Mouse (Mus musculus): ENCODE results near the gene Tmem211. TPM values are rescaled to one million over a fixed set of nuclear protein-coding genes. Genes with fewer than 3 reads are reported as not detected.

The Tmem211 gene
- polyA plus RNA-seq (2015; fragmentation: Nextera tagmentation; extraction: Ambion mirVana), result not detected in 2 replicates

DNA sequence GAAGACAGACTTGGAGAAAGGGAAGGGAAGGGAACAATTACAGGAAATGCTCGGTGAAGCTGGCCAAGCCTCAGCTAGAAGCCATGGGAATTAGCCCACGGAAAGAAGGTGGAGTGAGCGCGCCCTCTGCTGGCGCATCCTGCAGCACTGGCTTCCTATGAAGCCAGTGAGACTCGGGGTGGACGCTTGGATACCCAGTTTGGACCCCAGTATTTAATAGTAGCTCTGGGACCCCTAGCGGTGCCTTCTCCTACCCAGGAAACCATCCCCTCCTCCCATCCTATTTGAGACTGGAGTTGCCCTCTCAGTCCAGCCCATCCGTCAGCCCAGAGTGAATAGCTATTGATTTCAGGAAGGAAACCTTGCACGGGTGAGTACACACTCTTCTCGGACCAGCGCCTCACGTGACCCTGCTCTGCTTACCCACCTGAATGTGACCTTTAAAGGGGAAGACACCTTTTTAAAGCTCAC is at the start of gene Tmem211:
Tmem211 (plus strand) TSS at position 278 of the 471 bp plus-strand sequence.
- H3K9ac ChIP-seq (replicated peaks), result peak within 1 kb of the TSS; percentile 40; the same call in 1 of the 2 replicates
- no peaks in the 10 kb centered on the region for H3K27me3 ChIP-seq
- H3K4me1 ChIP-seq, result peaks cover 18% of the 10 kb centered on the region
- H3K9me3 ChIP-seq, result 0 out of 2 replicates have a peak, but pooled peaks cover under 1% of the 10 kb centered on the region
- H3K4me3 ChIP-seq, result peak within 1 kb of the TSS; percentile 22
- 0% methylated on average over 13 of the region's 13 CpGs for WGBS
- peak; percentile 71 for ATAC-seq (replicated peaks)
- H3K36me3 ChIP-seq, result no peaks in the 10 kb centered on the region
- H3K27ac ChIP-seq (replicated peaks), result 0 out of 2 replicates have a peak within 1 kb of the TSS, but pooled peaks have one; percentile 8
- peak within 1 kb of the TSS; percentile 44 for H3K4me2 ChIP-seq (replicated peaks)

DNA sequence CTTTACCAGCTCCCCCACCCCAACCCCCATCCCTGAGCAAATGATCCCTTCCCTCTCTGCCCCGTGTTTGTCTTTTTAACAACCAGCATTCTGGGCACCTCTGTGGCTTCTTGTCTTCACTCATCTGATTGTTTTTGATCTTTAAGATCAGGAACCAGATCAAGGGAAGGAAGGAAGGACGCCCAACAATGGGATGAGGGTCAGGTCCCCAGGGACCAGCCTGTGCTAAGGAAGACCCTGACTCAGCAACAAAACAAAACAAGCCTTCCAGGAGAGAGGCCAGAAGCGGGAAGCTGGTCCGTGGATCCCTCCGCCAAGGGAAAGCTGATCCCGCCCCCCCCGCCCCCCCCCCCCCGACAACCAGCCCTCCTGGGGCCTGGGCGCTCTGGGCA is 47.3 kb upstream of the Tmem211 start:
- Histone ChIP-seq H3K27ac (replicated peaks) (no peak overlapping the region), H3K9ac (replicated peaks) (peak overlapping the region; percentile 11; the same call in 1 of the 2 replicates), H3K4me2 (replicated peaks) (peak overlapping the region; percentile 44), H3K4me3 (peak overlapping the region; percentile 23), H3K27me3 (no peaks in the 10 kb centered on the region), H3K36me3 (no peaks in the 10 kb centered on the region), H3K9me3 (no peaks in the 10 kb centered on the region), H3K4me1 (peaks cover 10% of the 10 kb centered on the region)
- WGBS, result 11% methylated on average over 8 of the region's 9 CpGs
- ATAC-seq (replicated peaks), result peak; percentile 5; the same call in 1 of the 2 replicates

- Histone ChIP-seq H3K9ac (replicated peaks) (peak overlapping the region; percentile 11; the same call in 1 of the 2 replicates), H3K27ac (replicated peaks) (peak overlapping the region; percentile 55), H3K27me3 (no peaks in the 10 kb centered on the region), H3K4me3 (peak overlapping the region; percentile 23), H3K4me1 (peaks cover 10% of the 10 kb centered on the region), H3K36me3 (no peaks in the 10 kb centered on the region), H3K9me3 (no peaks in the 10 kb centered on the region), H3K4me2 (replicated peaks) (peak overlapping the region; percentile 44)
- ATAC-seq (replicated peaks), result peak; percentile 75
- 4% methylated on average over 28 of the region's 30 CpGs for WGBS
Observed at GRCm38 (mm10) chr5:113179843-113180682, 46.6 kb upstream of the Tmem211 start.

- 85% methylated on average over 15 of the region's 15 CpGs for whole genome bisulfite sequencing
- Histone ChIP-seq H3K27ac (replicated peaks) (peak overlapping the region; percentile 55; the same call in 1 of the 2 replicates), H3K9ac (replicated peaks) (no peak overlapping the region)
Observed at GRCm38 (mm10) chr5:113180755-113181154, 46.0 kb upstream of the Tmem211 start.

DNA sequence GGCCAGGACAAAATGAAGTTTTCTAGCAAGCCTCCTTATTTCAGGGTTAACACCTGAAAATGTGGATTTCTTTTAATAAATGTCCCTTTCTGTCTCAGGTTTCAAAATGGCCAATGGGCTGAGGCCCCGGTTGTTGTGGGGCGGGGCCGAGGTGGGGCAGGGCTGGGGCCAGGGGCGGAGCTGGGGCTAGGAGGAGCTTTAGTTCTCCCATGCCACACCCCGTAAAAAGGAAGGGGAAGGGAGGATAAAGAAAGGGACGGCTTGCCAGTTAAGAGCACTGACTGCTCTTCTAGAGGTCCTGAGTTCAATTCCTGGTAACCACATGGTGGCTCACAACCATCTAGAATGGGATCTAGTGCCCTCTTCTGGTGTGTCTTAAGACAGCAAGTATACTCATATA is 45.3 kb upstream of the Tmem211 start:
- no peak overlapping the region for H3K4me2 ChIP-seq (replicated peaks)
- no peak overlapping the region for H3K4me3 ChIP-seq
- no peaks in the 10 kb centered on the region for H3K27me3 ChIP-seq
- peaks cover 10% of the 10 kb centered on the region for H3K4me1 ChIP-seq
- H3K36me3 ChIP-seq, result no peaks in the 10 kb centered on the region
- 50% methylated on average over 6 of the region's 6 CpGs for WGBS
- no peaks in the 10 kb centered on the region for H3K9me3 ChIP-seq
- no peak overlapping the region for H3K27ac ChIP-seq (replicated peaks)
- no peak for ATAC-seq (replicated peaks)
- H3K9ac ChIP-seq (replicated peaks), result no peak overlapping the region

More at GRCm38 (mm10) chr5:113180755-113181154, 46.0 kb upstream of the Tmem211 start:
- Histone ChIP-seq H3K9me3 (no peaks in the 10 kb centered on the region), H3K4me2 (replicated peaks) (peak overlapping the region; percentile 44), H3K27me3 (no peaks in the 10 kb centered on the region), H3K4me1 (peaks cover 10% of the 10 kb centered on the region), H3K36me3 (no peaks in the 10 kb centered on the region), H3K4me3 (no peak overlapping the region)
- no peak for ATAC-seq (replicated peaks)

- Histone ChIP-seq H3K4me2 (replicated peaks) (no peak overlapping the region), H3K27me3 (no peaks in the 10 kb centered on the region), H3K4me3 (no peak overlapping the region), H3K36me3 (no peaks in the 10 kb centered on the region), H3K9me3 (no peaks in the 10 kb centered on the region), H3K27ac (replicated peaks) (no peak overlapping the region), H3K9ac (replicated peaks) (no peak overlapping the region), H3K4me1 (peaks cover 7% of the 10 kb centered on the region; the same call in 1 of the 2 replicates)
- no peak for ATAC-seq (replicated peaks)
- 85% methylated on average over 14 of the region's 14 CpGs for WGBS
Observed at GRCm38 (mm10) chr5:113190558-113190957, 36.2 kb upstream of the Tmem211 start.

DNA sequence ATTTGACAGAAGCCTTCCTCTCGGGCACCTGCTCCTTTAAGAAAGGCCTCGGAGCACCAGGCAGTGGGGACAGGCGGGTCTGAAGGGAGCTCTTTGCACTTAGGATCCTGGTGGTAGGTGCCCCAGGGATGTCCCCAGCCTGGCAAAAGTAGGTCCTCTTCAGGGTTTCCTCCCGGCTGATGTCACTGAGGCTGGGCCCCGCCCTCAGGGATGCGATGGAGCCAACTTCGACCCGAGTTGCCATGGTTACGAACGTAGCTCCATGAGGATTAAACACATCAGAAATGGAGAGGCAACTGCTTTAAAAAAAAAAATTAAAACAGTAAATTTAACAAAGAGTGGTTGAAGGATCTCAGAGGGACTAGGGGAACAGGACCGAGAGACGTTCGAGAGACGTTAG is 34.8 kb upstream of the Tmem211 start:
- 70% methylated on average over 14 of the region's 14 CpGs for WGBS
- Histone ChIP-seq H3K9me3 (no peaks in the 10 kb centered on the region), H3K4me1 (peaks cover 13% of the 10 kb centered on the region), H3K27me3 (no peaks in the 10 kb centered on the region), H3K36me3 (no peaks in the 10 kb centered on the region), H3K9ac (replicated peaks) (no peak overlapping the region), H3K27ac (replicated peaks) (no peak overlapping the region), H3K4me3 (no peak overlapping the region), H3K4me2 (replicated peaks) (no peak overlapping the region)
- ATAC-seq (replicated peaks), result no peak

DNA sequence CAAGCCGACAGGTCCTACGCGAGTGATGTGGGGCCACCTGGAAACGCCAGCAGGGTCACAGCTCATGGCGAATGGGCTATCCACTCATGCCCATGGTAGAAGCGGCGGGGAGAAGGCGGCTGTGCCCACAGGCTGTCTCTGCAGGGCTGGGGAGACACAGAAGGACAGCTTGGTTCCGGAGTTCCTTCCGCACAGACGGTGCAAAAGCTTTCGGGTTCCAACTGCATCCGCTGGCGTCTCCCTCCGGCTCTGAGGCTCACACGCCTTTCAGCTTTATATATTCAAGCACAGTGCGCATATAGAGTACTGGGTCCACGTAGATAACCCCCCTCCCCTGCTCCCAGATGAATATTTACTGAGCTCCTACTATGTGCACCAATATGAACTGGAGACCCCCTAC is 32.9 kb upstream of the Tmem211 start:
- no peak for ATAC-seq (replicated peaks)
- Histone ChIP-seq H3K4me3 (no peak overlapping the region), H3K4me2 (replicated peaks) (no peak overlapping the region), H3K4me1 (peaks cover 18% of the 10 kb centered on the region), H3K36me3 (no peaks in the 10 kb centered on the region), H3K27me3 (no peaks in the 10 kb centered on the region), H3K9me3 (no peaks in the 10 kb centered on the region), H3K9ac (replicated peaks) (no peak overlapping the region), H3K27ac (replicated peaks) (peak overlapping the region; percentile 42)
- 88% methylated on average over 18 of the region's 18 CpGs for WGBS

- H3K4me2 ChIP-seq (replicated peaks), result no peak overlapping the region
- no peaks in the 10 kb centered on the region for H3K9me3 ChIP-seq
- 70% methylated on average over 12 of the region's 12 CpGs for WGBS
- H3K9ac ChIP-seq (replicated peaks), result no peak overlapping the region
- H3K27ac ChIP-seq (replicated peaks), result peak overlapping the region; percentile 82
- peaks cover 20% of the 10 kb centered on the region for H3K4me1 ChIP-seq
- ATAC-seq (replicated peaks), result peak; percentile 59; the same call in 1 of the 2 replicates
- no peaks in the 10 kb centered on the region for H3K27me3 ChIP-seq
- no peak overlapping the region for H3K4me3 ChIP-seq
- no peaks in the 10 kb centered on the region for H3K36me3 ChIP-seq
Observed at GRCm38 (mm10) chr5:113195451-113195850, 31.3 kb upstream of the Tmem211 start.

DNA sequence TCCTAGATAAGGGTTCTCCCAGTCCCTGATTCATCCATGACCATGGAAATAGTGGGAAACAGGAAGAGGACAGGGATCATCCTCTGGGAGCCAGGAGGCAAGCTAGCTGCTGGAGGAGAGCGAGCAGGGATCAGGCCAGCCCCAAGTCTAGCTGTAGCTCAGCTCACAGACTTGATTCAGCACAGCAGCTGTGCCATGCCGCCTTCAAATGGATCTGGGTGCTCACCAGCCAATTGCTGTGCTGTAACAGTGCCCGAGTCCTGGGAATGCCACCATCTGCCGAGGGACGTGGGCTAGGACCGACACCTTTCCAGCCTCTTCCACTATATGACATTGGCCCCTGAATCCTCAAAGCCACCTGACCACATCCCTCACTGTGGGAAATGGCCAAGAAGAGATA is 30.8 kb upstream of the Tmem211 start:
- H3K27ac ChIP-seq (replicated peaks), result peak overlapping the region; percentile 82
- WGBS, result 74% methylated on average over 6 of the region's 6 CpGs
- no peak overlapping the region for H3K9ac ChIP-seq (replicated peaks)
- H3K36me3 ChIP-seq, result no peaks in the 10 kb centered on the region
- no peak overlapping the region for H3K4me2 ChIP-seq (replicated peaks)
- H3K9me3 ChIP-seq, result no peaks in the 10 kb centered on the region
- peaks cover 20% of the 10 kb centered on the region for H3K4me1 ChIP-seq
- no peak overlapping the region for H3K4me3 ChIP-seq
- no peaks in the 10 kb centered on the region for H3K27me3 ChIP-seq
- no peak for ATAC-seq (replicated peaks)

- Histone ChIP-seq H3K4me2 (replicated peaks) (no peak overlapping the region), H3K27ac (replicated peaks) (peak overlapping the region; percentile 25), H3K9me3 (no peaks in the 10 kb centered on the region), H3K27me3 (no peaks in the 10 kb centered on the region), H3K9ac (replicated peaks) (no peak overlapping the region), H3K4me1 (peaks cover 16% of the 10 kb centered on the region), H3K4me3 (no peak overlapping the region), H3K36me3 (no peaks in the 10 kb centered on the region)
- ATAC-seq (replicated peaks), result no peak
- whole genome bisulfite sequencing, result 67% methylated on average over 9 of the region's 9 CpGs
Observed at GRCm38 (mm10) chr5:113196916-113197794, 29.6 kb upstream of the Tmem211 start.
